Mouse (Mus musculus) liver, embryonic 14.5 days (tissue): ENCODE data around the gene Vwa3b.

Source experiments
- CTCF ChIP-seq: IDR thresholded peaks from 2 replicates; pipeline ENCODE4 v1.5.1; 2016; ENCODE audit warnings: antibody characterized with exemption, low read depth, control low read depth
- EP300 ChIP-seq: IDR thresholded peaks from 2 replicates; pipeline ENCODE4 v1.6.1; 2016; ENCODE audit warnings: antibody characterized with exemption, low read depth

GRCm38 (mm10) chr1:37049159-37049558, 22.8 kb downstream of the Vwa3b start:
- TF ChIP-seq CTCF = no peak
- TF ChIP-seq EP300 = no peak
